Comparison of ENCODE assay signal across 12 mouse cellular contexts in genomic region chr2:65441110-65441509, GRCm38 (mm10).
DNase-seq lines count a peak whose midpoint lies in the region; ATAC-seq and TF ChIP-seq lines count a peak whose summit lies in the region.
"Had no signal": no experiment of that assay in that cellular context is flagged by ENCODE, and none has a peak within 500 bp of the region (broad histone marks: within the 10 kb centered on the region; RNA-seq: fewer than 3 reads in every experiment).

No protein-coding gene starts in this region.

- H3K9me3 ChIP-seq in forebrain, postnatal 0 days (ENCODE audit: low read length) = no peaks in the 10 kb centered on the region
- H3K9me3 ChIP-seq in forebrain, embryonic 14.5 days (replicated peaks; ENCODE audit: control insufficient read depth, low read length) = no peaks in the 10 kb centered on the region
- H3K9me3 ChIP-seq: liver, embryonic 13.5 days; stomach, embryonic 15.5 days had no signal

- TF ChIP-seq POLR2A in kidney, adult 2 months (IDR thresholded peaks at IDR 0.05; ENCODE audit: low read depth, low read length) = no peak

- no peaks in the 10 kb centered on the region for H3K27me3 ChIP-seq in forebrain, postnatal 0 days (ENCODE audit: insufficient read depth, low read length)
- no peaks in the 10 kb centered on the region for H3K27me3 ChIP-seq in forebrain, embryonic 14.5 days (replicated peaks; ENCODE audit: control insufficient read depth, insufficient read depth, low read length)
- H3K27me3 ChIP-seq in kidney, adult 2 months (replicated peaks; ENCODE audit: control insufficient read depth, insufficient read depth, low read length) = no peaks in the 10 kb centered on the region
- no peaks in the 10 kb centered on the region for H3K27me3 ChIP-seq in C2C12 (ENCODE audit: control insufficient read depth, insufficient read depth, insufficient read length)
- H3K27me3 ChIP-seq: liver, embryonic 13.5 days; stomach, embryonic 15.5 days had no signal

- no peaks in the 10 kb centered on the region for H3K79me2 ChIP-seq in C2C12 (ENCODE audit: control insufficient read depth, insufficient read depth)

- TF ChIP-seq CTCF in forebrain, postnatal 0 days (IDR thresholded peaks at IDR 0.05; ENCODE audit: low read depth) = no peak
- no peak for TF ChIP-seq CTCF in kidney, adult 2 months (conservative IDR thresholded peaks at IDR 0.05; ENCODE audit: insufficient read depth, insufficient read length, low read depth, low read length)
- TF ChIP-seq CTCF in C2C12 (IDR thresholded peaks at IDR 0.05; ENCODE audit: control insufficient read depth, insufficient read depth, insufficient read length) = no peak

- peak; percentile 21; the same call in 1 of the 2 replicates for ATAC-seq in forebrain, postnatal 0 days
- ATAC-seq in forebrain, embryonic 14.5 days = no peak

- 71% methylated on average over 6 of the region's 6 CpGs for WGBS in forebrain, postnatal 0 days
- 86% methylated on average over 6 of the region's 6 CpGs for WGBS in forebrain, embryonic 14.5 days
- WGBS in kidney, adult 2 months = 78% methylated on average over 6 of the region's 6 CpGs

- no peak overlapping the region for H3K4me2 ChIP-seq in forebrain, postnatal 0 days (ENCODE audit: low read depth)
- H3K4me2 ChIP-seq in forebrain, embryonic 14.5 days (ENCODE audit: low read length) = no peak overlapping the region
- H3K4me2 ChIP-seq: liver, embryonic 13.5 days; stomach, embryonic 15.5 days had no signal

- H3K36me3 ChIP-seq in forebrain, postnatal 0 days (ENCODE audit: insufficient read depth) = no peaks in the 10 kb centered on the region
- no peaks in the 10 kb centered on the region for H3K36me3 ChIP-seq in forebrain, embryonic 14.5 days (ENCODE audit: control insufficient read depth, insufficient read depth, low read length)
- H3K36me3 ChIP-seq in kidney, adult 2 months (ENCODE audit: control insufficient read depth, insufficient read depth, low read length) = no peaks in the 10 kb centered on the region
- H3K36me3 ChIP-seq in C2C12 (ENCODE audit: control insufficient read depth, insufficient read depth) = no peaks in the 10 kb centered on the region
- H3K36me3 ChIP-seq: liver, embryonic 13.5 days; stomach, embryonic 15.5 days had no signal

- H3K79me3 ChIP-seq in C2C12 (ENCODE audit: low read depth) = no peaks in the 10 kb centered on the region

- H3K27ac ChIP-seq in forebrain, postnatal 0 days (ENCODE audit: low read depth, low read length) = no peak overlapping the region
- no peak overlapping the region for H3K27ac ChIP-seq in forebrain, embryonic 14.5 days (ENCODE audit: low read depth, low read length)
- no peak overlapping the region for H3K27ac ChIP-seq in kidney, adult 2 months (ENCODE audit: insufficient read depth, low read depth, low read length)
- H3K27ac ChIP-seq: left cerebral cortex, adult 2 months; liver, embryonic 13.5 days; stomach, embryonic 15.5 days had no signal

- DNase-seq in forebrain, postnatal 0 days = peak; percentile 12
- DNase-seq in forebrain, embryonic 14.5 days (ENCODE audit: low spot score) = no peak
- peak; percentile 16 to 37 for DNase-seq in kidney, postnatal 4 days
- DNase-seq in kidney, adult 2 months = no peak
- peak; percentile 43 for DNase-seq in heart, postnatal 4 days
- DNase-seq in urinary bladder, postnatal 4 days (ENCODE audit: low spot score in 2 of 2) = no peak
- DNase-seq in right cerebral cortex, postnatal 10 days (ENCODE audit: low spot score in 2 of 2) = no peak
- DNase-seq: gastrocnemius, postnatal 36 days; liver, embryonic 13.5 days had no signal

- no peak overlapping the region for H3K9ac ChIP-seq in forebrain, postnatal 0 days
- no peak overlapping the region for H3K9ac ChIP-seq in forebrain, embryonic 14.5 days (ENCODE audit: low read length)
- H3K9ac ChIP-seq: liver, embryonic 13.5 days; stomach, embryonic 15.5 days had no signal

- H3K4me3 ChIP-seq in forebrain, postnatal 0 days (ENCODE audit: low read depth, low read length) = no peak overlapping the region
- H3K4me3 ChIP-seq in forebrain, embryonic 14.5 days (ENCODE audit: low read depth, low read length) = no peak overlapping the region
- H3K4me3 ChIP-seq in kidney, adult 2 months (ENCODE audit: insufficient read depth, low read depth, low read length) = no peak overlapping the region
- H3K4me3 ChIP-seq in C2C12 (ENCODE audit: insufficient read depth, poor library complexity, severe bottlenecking) = no peak overlapping the region
- H3K4me3 ChIP-seq: left cerebral cortex, adult 2 months; liver, embryonic 13.5 days; stomach, embryonic 15.5 days had no signal

- H3K4me1 ChIP-seq in forebrain, postnatal 0 days (ENCODE audit: insufficient read depth) = no peaks in the 10 kb centered on the region; the same call in 1 of the 2 replicates
- no peaks in the 10 kb centered on the region for H3K4me1 ChIP-seq in forebrain, embryonic 14.5 days (ENCODE audit: control insufficient read depth, insufficient read depth, low read length)
- no peaks in the 10 kb centered on the region for H3K4me1 ChIP-seq in kidney, adult 2 months (ENCODE audit: control insufficient read depth, insufficient read depth, low read length)
- H3K4me1 ChIP-seq: liver, embryonic 13.5 days; stomach, embryonic 15.5 days had no signal

- H3ac ChIP-seq in C2C12 (ENCODE audit: control insufficient read depth, insufficient read length, low read depth) = no peak overlapping the region

TF ChIP-seq in C2C12, 6 proteins besides CTCF, POLR2A, EP300 and RAD21:
- TF ChIP-seq MAX (IDR thresholded peaks at IDR 0.05) (no peak), MYOD1 (IDR thresholded peaks at IDR 0.05; ENCODE audit: control insufficient read depth, insufficient read length, low read depth) (peak; percentile 81), CEBPB (IDR thresholded peaks at IDR 0.05; ENCODE audit: low read depth) (no peak)

Comparison
In these comparisons a context has a peak if more than half of its experiments do, and no peak if none do; other contexts are left out.
1. DNase-seq: peak in forebrain, postnatal 0 days (single experiment), kidney, postnatal 4 days (2 of 2) and heart, postnatal 4 days (single experiment); none in forebrain, embryonic 14.5 days (single experiment), kidney, adult 2 months (single experiment), urinary bladder, postnatal 4 days (0 of 2) and right cerebral cortex, postnatal 10 days (0 of 2).